Mouse (Mus musculus) monocyte, adult 5-6 weeks (primary cell): ENCODE results near the gene Scap. TPM values are rescaled to one million over a fixed set of nuclear protein-coding genes. Genes with fewer than 3 reads are reported as not detected.
"Not testable (repeated sequence)": the region's sequence is repeated elsewhere in the genome, so short reads cannot be mapped to it uniquely, and the experiment has no call there.

Experiments
- ATAC-seq: fragments of 153-309, 156-312 bp; replicated peaks from 2 replicates; pipeline ENCODE4 v1.8.0; 2017; ENCODE audit warnings: mild to moderate bottlenecking; ENCODE audit not compliant: low TSS enrichment, insufficient number of reproducible peaks, severe bottlenecking, poor library complexity, low FRiP score
- total RNA-seq: library from RNA; stranded (forward); fragments of 200-1000, 200-491, 200-594 nt; gene quantifications from 3 replicates; pipeline ENCODE4 v1.2.3, GENCODE M21; 2017

Gene Scap
- total RNA-seq, 1 experiment from 2014 or later, result 12.4 TPM

GRCm38 (mm10) chr9:110328946-110329630 is 4.0 kb upstream of the Scap start:
- no peak for ATAC-seq

GRCm38 (mm10) chr9:110329655-110330054 is 3.4 kb upstream of the Scap start:
- no peak for ATAC-seq

- no peak for ATAC-seq
Observed at GRCm38 (mm10) chr9:110330341-110330740, 2.7 kb upstream of the Scap start.

GRCm38 (mm10) chr9:110330913-110331312 is 2.2 kb upstream of the Scap start:
- ATAC-seq, result not testable (repeated sequence)

- ATAC-seq, result no peak
Observed at GRCm38 (mm10) chr9:110333896-110334259, 790 bp downstream of the Scap start.

- no peak for ATAC-seq
Observed at GRCm38 (mm10) chr9:110334849-110335248, 1.8 kb downstream of the Scap start.

- ATAC-seq, result no peak
Observed at GRCm38 (mm10) chr9:110340037-110340750, 7.1 kb downstream of the Scap start.

GRCm38 (mm10) chr9:110342008-110342407 is 8.9 kb downstream of the Scap start:
- no peak for ATAC-seq

GRCm38 (mm10) chr9:110343805-110344204 is 10.7 kb downstream of the Scap start:
- ATAC-seq, result no peak

GRCm38 (mm10) chr9:110345057-110345739 is 12.1 kb downstream of the Scap start:
- no peak for ATAC-seq

- ATAC-seq, result no peak
Observed at GRCm38 (mm10) chr9:110348899-110349298, 15.8 kb downstream of the Scap start.

- ATAC-seq, result no peak
Observed at GRCm38 (mm10) chr9:110350188-110350587, 17.1 kb downstream of the Scap start.

- ATAC-seq, result no peak
Observed at GRCm38 (mm10) chr9:110350612-110351011, 17.5 kb downstream of the Scap start.

GRCm38 (mm10) chr9:110351350-110351749 is 18.3 kb downstream of the Scap start:
- ATAC-seq, result no peak

- peak; percentile 61 for ATAC-seq
Observed at GRCm38 (mm10) chr9:110351932-110352632, 19.0 kb downstream of the Scap start.

GRCm38 (mm10) chr9:110358341-110358740 is 25.3 kb downstream of the Scap start:
- no peak for ATAC-seq

- ATAC-seq, result no peak
Observed at GRCm38 (mm10) chr9:110361299-110361698, 28.2 kb downstream of the Scap start.

GRCm38 (mm10) chr9:110362337-110362736 is 29.2 kb downstream of the Scap start:
- ATAC-seq, result no peak

- ATAC-seq, result no peak
Observed at GRCm38 (mm10) chr9:110366746-110367145, 33.7 kb downstream of the Scap start.
